Mouse (Mus musculus) retina, embryonic 14.5 days (tissue): ENCODE results near the gene Notch4.
"Not testable (repeated sequence)": the region's sequence is repeated elsewhere in the genome, so short reads cannot be mapped to it uniquely, and the experiment has no call there.

Experiments
- DNase-seq: peaks from one replicate; pipeline ENCODE4 v3.0.0-alpha.2; 2015; ENCODE audit warnings: low spot score

The Notch4 gene

GRCm38 (mm10) chr17:34564003-34564421 is at the start of gene Notch4:
Gene Notch4, plus strand, starts transcription at chr17:34564268.
- no peak for DNase-seq

GRCm38 (mm10) chr17:34516514-34516913 is 47.6 kb upstream of the Notch4 start:
- no peak for DNase-seq

DNA sequence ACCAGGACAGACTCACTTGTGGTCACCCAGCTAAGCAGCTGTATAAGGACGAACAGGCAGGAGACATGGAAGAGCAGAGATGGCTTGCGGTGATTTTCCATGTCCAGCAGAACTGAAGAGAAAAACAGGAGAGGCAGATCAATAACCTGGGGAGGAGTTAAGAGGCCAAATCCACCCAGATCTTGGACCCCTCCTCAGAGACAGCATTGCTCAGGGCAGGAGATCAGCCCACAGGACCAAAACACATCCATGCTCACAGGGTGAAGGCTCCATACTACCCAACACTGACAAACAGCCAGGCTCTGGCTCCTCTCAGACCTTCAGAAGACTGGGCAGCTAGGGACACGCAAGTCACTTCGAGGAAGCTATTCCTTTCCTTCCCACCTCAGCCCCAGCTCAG is 46.8 kb upstream of the Notch4 start, which contains the start of gene Btnl6:
Gene Btnl6 (minus strand): TSS at position 101 of the 400 bp plus-strand sequence.
- DNase-seq: no peak

- no peak for DNase-seq
Observed at GRCm38 (mm10) chr17:34517795-34518194, 46.3 kb upstream of the Notch4 start.

DNA sequence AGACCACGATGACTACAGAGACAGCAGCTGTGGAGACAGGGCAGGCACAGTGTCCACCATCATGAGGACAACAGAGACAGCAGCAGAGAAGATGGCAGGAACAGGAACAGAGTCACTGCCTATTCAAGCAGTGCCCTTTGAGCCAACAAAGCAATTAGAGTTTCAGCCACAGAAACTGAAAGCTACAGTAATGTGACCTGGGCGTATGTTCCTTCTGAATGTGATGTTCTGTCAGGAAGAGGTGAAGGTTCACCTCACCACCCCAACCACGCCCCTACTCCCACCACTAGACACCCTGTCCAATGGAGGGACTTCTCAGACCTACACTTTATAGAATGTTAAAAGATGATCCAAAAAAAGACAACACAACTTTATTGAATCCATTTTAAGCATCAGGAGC is 45.5 kb upstream of the Notch4 start:
- DNase-seq: not testable (repeated sequence)

- DNase-seq: no peak
Observed at GRCm38 (mm10) chr17:34519001-34519400, 45.1 kb upstream of the Notch4 start.

DNA sequence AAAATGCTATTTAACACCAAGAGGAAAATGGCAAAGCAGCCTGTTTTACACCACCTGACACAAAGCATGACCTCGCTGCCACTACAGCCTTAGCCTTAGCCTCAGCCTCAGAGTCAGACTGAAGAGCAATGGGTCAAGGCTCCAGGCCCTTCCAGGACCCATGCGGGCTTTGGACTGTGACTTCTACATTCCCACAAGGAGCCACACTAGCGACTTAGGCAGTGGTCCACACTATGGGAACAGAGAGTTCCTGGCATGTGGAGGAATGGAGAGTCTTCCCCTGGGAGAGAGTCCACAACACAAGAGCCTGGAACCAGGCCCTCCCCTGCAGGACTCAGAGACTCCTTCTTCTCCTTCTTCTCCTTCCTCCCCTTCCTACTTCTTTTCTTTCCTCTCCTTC is 31.4 kb upstream of the Notch4 start:
- no peak for DNase-seq

- not testable (repeated sequence) for DNase-seq
Observed at GRCm38 (mm10) chr17:34543567-34543966, 20.5 kb upstream of the Notch4 start.

GRCm38 (mm10) chr17:34546797-34547196 is 17.3 kb upstream of the Notch4 start:
- no peak for DNase-seq

- no peak for DNase-seq
Observed at GRCm38 (mm10) chr17:34547601-34548000, 16.5 kb upstream of the Notch4 start.

DNA sequence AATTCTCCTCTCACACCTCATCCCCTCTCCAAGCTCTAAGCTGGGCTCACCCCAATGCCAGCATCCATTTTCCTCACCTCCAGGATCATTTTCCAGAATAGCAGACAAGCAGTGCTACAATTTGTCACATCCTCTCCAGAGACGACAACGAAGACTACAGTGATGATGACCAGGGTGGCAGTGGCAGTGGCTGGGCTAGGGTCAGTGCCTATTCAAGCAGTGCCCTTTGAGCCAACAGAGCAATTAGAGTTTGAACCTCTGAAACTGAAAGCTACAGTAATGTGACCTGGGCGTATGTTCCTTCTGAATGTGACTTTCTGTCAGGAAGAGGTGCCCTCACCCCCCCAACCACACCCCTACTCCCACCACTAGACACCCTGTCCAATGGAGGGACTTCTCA is 14.9 kb upstream of the Notch4 start:
- no peak for DNase-seq

DNA sequence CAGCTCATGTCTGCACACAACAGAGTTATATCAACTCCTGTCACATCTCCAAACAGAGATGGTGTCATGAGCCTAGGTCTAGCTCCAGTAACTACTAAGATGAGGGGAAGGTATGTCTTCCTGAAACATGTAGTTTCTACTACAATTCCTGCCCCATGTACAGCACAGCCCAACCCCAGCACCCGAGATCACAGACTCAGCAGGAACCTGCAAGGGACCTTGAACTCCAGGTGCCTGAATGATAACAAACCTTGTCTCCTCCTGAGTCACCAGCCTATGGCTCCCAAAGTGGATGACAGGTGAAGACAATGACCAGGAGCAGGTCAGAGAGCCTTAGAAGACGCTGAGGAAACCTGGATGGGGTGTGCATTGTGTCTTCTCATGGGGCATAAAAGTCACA is 14.2 kb upstream of the Notch4 start:
- no peak for DNase-seq

DNA sequence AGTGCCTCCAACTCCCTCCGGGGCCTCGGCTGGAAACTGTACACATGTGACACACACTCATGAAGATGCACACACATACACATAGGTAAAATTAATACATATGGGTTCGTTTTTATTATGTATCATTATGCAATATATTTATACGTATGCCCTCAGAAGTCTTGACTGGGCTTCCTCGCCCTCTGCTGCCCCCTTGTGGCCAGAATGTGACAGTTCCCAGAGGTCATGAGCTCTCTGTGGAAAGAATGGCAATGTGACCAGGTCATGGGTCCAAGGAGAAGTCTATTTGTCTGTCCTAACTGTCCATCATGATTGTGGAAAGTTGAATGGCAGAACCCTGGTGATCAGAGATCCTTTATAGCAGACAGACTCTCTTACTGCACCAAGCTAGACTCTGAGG is 8.6 kb upstream of the Notch4 start:
- DNase-seq: peak; percentile 77

DNA sequence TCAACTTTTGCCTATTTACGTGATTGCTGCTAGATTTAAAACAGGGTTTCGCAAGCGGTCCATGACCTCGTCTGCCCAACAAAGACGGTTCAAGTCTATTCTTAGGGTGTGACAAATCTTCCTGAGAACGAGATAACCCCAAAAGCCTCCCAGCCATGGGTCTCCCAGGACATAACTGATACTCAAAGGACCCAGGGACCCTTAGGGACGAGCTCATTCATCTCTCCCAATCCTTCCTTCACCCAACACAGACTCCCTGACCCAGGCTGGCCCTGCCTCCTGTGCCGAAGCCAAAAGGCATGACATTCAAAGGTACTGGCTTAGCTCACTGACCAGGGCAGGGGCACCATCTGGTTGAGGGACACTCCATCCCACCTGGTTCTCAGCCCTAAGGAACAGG is 7.7 kb upstream of the Notch4 start:
- no peak for DNase-seq

- no peak for DNase-seq
Observed at GRCm38 (mm10) chr17:34557411-34557810, 6.7 kb upstream of the Notch4 start.

DNA sequence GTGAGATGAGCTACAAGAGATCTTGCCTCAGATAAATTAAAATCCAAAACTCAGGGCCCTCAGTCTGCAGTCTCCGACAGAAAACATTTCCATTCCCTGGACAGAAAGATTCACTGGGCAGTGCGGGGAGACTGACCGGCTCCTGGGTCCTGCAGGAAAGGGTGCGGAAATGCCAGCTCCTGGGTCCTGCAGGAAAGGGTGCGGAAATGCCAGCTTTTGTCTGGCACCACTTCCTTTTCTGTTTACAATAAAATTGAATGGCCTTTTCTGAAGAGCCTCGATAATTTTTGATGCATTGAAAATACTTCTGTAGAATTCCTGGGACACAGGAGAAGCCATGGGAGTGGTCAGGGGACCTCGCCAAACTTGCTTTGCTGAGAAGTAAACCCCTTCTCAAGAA is 5.0 kb upstream of the Notch4 start:
- no peak for DNase-seq

DNA sequence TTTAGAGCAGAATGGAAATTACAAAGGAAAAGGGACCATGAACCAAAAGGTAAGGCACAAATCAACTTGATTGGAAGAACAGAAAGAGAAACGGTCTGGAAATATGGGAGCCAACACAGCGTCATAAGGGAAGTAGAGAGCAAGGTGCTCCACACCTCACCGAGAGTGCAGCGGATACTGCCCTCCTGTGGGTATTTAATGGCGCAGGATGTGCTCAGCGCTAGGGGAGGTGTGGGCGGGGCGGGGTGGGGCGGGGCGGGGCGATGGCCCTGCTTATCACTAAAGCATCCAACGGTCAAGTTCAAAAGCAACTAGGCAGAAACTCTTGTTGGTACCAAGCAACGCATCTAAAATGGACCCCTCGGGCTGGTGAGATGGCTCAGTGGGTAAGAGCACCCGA is 4.2 kb upstream of the Notch4 start:
- no peak for DNase-seq

DNA sequence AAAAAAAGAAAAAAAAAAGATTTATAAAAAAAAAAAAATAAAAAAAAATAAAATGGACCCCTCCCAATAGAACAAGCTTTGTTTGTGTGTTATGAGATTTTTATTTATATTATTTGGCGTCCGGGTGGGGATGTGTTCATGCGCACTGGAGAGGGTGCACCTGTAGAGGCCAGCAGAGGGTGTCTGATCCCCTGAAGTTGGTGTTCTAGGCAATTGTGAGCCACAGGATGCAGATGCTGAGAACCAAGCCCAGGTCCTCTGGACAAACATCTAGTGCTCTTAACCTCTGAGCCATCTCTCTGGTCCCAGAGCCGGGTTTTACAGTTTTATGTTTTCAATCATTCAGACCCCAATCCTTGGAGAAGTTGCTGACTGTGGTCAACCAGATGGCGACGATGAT is 3.6 kb upstream of the Notch4 start:
- no peak for DNase-seq

GRCm38 (mm10) chr17:34561200-34561599 is 2.9 kb upstream of the Notch4 start:
- DNase-seq: no peak

- DNase-seq: no peak
Observed at GRCm38 (mm10) chr17:34562595-34562994, 1.5 kb upstream of the Notch4 start.

DNA sequence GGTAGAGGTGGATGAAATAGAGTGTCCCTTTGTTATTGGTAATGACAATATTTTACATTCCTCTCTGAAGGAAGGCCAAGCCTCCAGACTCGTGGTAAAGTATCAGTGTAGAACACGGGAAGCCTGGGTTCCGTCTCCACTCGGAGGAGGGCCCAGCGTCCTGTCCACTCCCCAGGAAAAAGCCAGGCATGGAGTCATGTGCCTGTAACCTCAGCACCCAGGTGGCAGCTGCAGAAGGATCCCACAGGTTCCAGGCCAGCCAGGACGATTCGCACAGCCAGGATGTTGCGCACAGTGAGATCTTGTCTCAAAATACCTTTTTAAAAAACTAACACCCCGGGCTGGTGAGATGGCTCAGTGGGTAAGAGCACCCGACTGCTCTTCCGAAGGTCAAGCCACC is 714 bp upstream of the Notch4 start:
- DNase-seq: no peak

- DNase-seq: no peak
Observed at GRCm38 (mm10) chr17:34564796-34565195, 728 bp downstream of the Notch4 start.

- DNase-seq: no peak
Observed at GRCm38 (mm10) chr17:34567311-34567710, 3.2 kb downstream of the Notch4 start.

GRCm38 (mm10) chr17:34568421-34568820 is 4.4 kb downstream of the Notch4 start:
- no peak for DNase-seq

GRCm38 (mm10) chr17:34569919-34570318 is 5.9 kb downstream of the Notch4 start:
- no peak for DNase-seq
